ENCODE assay signal across 37 mouse cellular contexts in the genomic region with DNA sequence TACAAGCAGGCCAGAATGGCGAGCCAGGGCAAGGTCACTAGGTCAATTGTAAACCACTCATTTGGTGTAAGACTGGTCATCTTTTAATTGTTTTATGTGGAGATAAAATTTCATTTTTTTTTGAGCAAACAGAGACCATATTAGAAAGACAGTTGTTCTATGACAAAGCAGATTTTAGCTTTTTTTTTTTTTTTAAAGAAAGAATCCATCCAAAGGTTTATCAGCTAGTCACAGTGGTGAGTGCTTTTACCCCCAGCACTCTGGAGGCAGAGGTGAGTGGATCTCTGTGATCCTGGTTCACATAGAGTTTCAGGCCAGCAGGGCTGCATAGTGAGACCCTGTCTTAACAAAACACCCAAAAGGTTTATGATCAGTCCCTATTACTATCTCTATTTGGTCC. TPM values are rescaled to one million over a fixed set of nuclear protein-coding genes. Genes with fewer than 3 reads are reported as not detected.
"Had no signal": no experiment of that assay in that cellular context is flagged by ENCODE, and none has a peak within 500 bp of the region (broad histone marks: within the 10 kb centered on the region; RNA-seq: fewer than 3 reads in every experiment).

No protein-coding gene starts in this region.

- H3K27ac ChIP-seq: limb, embryonic 10.5 days; limb, embryonic 12.5 days; limb, embryonic 13.5 days; limb, embryonic 15.5 days; liver, embryonic 12.5 days; liver, embryonic 13.5 days; liver, embryonic 14.5 days; liver, embryonic 15.5 days; lung, embryonic 15.5 days; macrophage; midbrain, embryonic 10.5 days; midbrain, embryonic 12.5 days; midbrain, embryonic 13.5 days; midbrain, embryonic 15.5 days; neural tube, embryonic 12.5 days had no signal

- H3K9me3 ChIP-seq: limb, embryonic 10.5 days; limb, embryonic 12.5 days; limb, embryonic 13.5 days; limb, embryonic 15.5 days; liver, embryonic 12.5 days; liver, embryonic 13.5 days; liver, embryonic 15.5 days; lung, embryonic 15.5 days; midbrain, embryonic 10.5 days; midbrain, embryonic 12.5 days; midbrain, embryonic 13.5 days; midbrain, embryonic 15.5 days; neural tube, embryonic 12.5 days had no signal

- H3K4me2 ChIP-seq: limb, embryonic 12.5 days; limb, embryonic 13.5 days; limb, embryonic 15.5 days; liver, embryonic 11.5 days; liver, embryonic 12.5 days; liver, embryonic 13.5 days; liver, embryonic 15.5 days; lung, embryonic 14.5 days; lung, embryonic 15.5 days; midbrain, embryonic 11.5 days; midbrain, embryonic 12.5 days; midbrain, embryonic 13.5 days; midbrain, embryonic 15.5 days; neural tube, embryonic 12.5 days had no signal

- DNase-seq: left cerebral cortex, postnatal 4 days; liver; liver, embryonic 13.5 days; liver, postnatal 0 days; lung, adult 18-20 months; lung, adult 2 months; lung, embryonic 14.5 days; lung, postnatal 10 days; lung, postnatal 14 days; lung, postnatal 36 days; lung, postnatal 4 days; midbrain, embryonic 14.5 days had no signal

- ATAC-seq: liver, embryonic 12.5 days; liver, postnatal 0 days; lung, postnatal 0 days; midbrain, embryonic 13.5 days; midbrain, embryonic 15.5 days; midbrain, embryonic 16.5 days had no signal

- H3K4me3 ChIP-seq: limb, embryonic 10.5 days; limb, embryonic 12.5 days; limb, embryonic 13.5 days; limb, embryonic 15.5 days; liver, embryonic 12.5 days; liver, embryonic 13.5 days; liver, embryonic 15.5 days; lung, embryonic 15.5 days; megakaryocyte, embryonic 14.5 days; midbrain, embryonic 10.5 days; midbrain, embryonic 12.5 days; midbrain, embryonic 13.5 days; midbrain, embryonic 15.5 days; myocyte; neural tube, embryonic 12.5 days had no signal

- H3K4me1 ChIP-seq: limb, embryonic 10.5 days; limb, embryonic 12.5 days; limb, embryonic 13.5 days; limb, embryonic 15.5 days; liver, embryonic 12.5 days; liver, embryonic 13.5 days; liver, embryonic 15.5 days; megakaryocyte, embryonic 14.5 days; midbrain, embryonic 10.5 days; midbrain, embryonic 12.5 days; midbrain, embryonic 13.5 days; midbrain, embryonic 15.5 days; neural tube, embryonic 12.5 days had no signal

- H3K9ac ChIP-seq: limb, embryonic 12.5 days; limb, embryonic 13.5 days; limb, embryonic 15.5 days; liver, embryonic 12.5 days; liver, embryonic 13.5 days; liver, embryonic 14.5 days; liver, embryonic 15.5 days; liver, postnatal 0 days; lung, embryonic 14.5 days; lung, embryonic 15.5 days; midbrain, embryonic 12.5 days; midbrain, embryonic 13.5 days; midbrain, embryonic 15.5 days; neural tube, embryonic 12.5 days had no signal

- H3K27me3 ChIP-seq: limb, embryonic 12.5 days; limb, embryonic 13.5 days; limb, embryonic 15.5 days; liver, embryonic 12.5 days; liver, embryonic 13.5 days; liver, embryonic 15.5 days; lung, embryonic 15.5 days; megakaryocyte, embryonic 14.5 days; midbrain, embryonic 12.5 days; midbrain, embryonic 13.5 days; midbrain, embryonic 15.5 days; neural tube, embryonic 12.5 days had no signal

- H3K36me3 ChIP-seq: limb, embryonic 10.5 days; limb, embryonic 12.5 days; limb, embryonic 13.5 days; limb, embryonic 15.5 days; liver, embryonic 12.5 days; liver, embryonic 13.5 days; liver, embryonic 15.5 days; lung, embryonic 15.5 days; midbrain, embryonic 10.5 days; midbrain, embryonic 12.5 days; midbrain, embryonic 13.5 days; midbrain, embryonic 15.5 days; neural tube, embryonic 12.5 days had no signal

RNA-seq across cellular contexts. Expression of a gene that starts 31.2 kb away (rescaled TPM):
- total RNA-seq: megakaryocyte progenitor cell, adult 5-6 weeks; megakaryocyte, adult 5-6 weeks; megakaryocyte-erythroid progenitor cell, adult 5-6 weeks; monocyte, adult 5-6 weeks had no signal
- polyA plus RNA-seq: limb, embryonic 10.5 days; liver, embryonic 12.5 days; lung, embryonic 14.5 days; neural tube, embryonic 11.5 days had no signal
